Mouse (Mus musculus): ENCODE data around the gene Gmip. TPM values are rescaled to one million over a fixed set of nuclear protein-coding genes. Genes with fewer than 3 reads are reported as not detected.

The Gmip gene
- 9.5 and 10.9 TPM in 2 replicates for polyA plus RNA-seq (2014; fragmentation: Nextera tagmentation; extraction: Ambion mirVana)

DNA sequence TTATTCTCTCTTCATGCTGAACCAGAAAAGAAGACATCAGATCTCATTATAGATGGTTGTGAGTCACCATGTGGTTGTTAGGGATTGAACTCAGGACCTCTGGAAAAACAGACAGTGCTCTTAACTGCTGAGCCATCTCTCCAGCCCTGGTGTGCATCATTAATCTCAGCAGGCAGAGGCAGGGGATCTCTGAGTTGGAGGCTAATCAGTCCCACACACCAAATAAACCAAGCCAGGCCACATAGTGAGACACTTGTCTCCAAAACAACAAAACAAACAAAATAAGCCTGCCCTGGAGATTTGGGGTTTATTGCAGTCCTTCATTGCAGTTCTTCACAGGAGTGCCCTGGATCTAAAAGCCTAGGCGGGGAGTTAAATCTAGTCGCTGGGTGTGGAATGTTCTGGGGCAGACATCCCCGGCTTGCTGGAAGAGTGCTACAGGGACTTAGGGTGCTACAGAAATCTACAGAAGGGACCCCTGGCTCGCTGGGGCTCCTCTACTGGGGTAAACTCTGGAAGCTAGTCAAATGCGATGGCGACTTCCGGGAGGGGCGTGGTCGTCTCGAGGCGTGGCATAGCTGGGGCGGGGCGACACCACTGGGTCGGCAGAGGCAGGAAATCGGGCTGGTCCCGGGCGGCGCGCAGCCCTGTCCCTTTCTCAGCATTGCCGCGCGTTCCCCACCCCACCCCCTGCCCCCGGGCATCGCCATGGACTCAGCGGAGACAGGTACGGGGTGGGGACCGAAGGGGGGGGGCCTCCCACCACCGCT is at the start of gene Gmip:
Gene Gmip, plus strand, starts transcription at position 586 of the 770 bp plus-strand sequence.
- Histone ChIP-seq H3K4me1 (replicated peaks; ENCODE audit: control insufficient read depth, insufficient read depth, low read length) (peaks cover 6% of the 10 kb centered on the region), H3K4me2 (peak within 1 kb of the TSS; percentile 99), H3K27me3 (replicated peaks; ENCODE audit: control insufficient read depth, insufficient read depth, low read length) (no peaks in the 10 kb centered on the region), H3K9me3 (ENCODE audit: control insufficient read depth, low read length) (no peaks in the 10 kb centered on the region), H3K4me3 (ENCODE audit: low read depth, low read length) (peak within 1 kb of the TSS; percentile 72), H3K36me3 (ENCODE audit: control insufficient read depth, insufficient read depth, low read length) (peaks cover 42% of the 10 kb centered on the region), H3K9ac (ENCODE audit: low read depth, low read length) (peak within 1 kb of the TSS; percentile 70), H3K27ac (ENCODE audit: low read depth, low read length) (no peak within 1 kb of the TSS)
- 6% methylated on average over 28 of the region's 28 CpGs for WGBS
- ATAC-seq (replicated peaks; ENCODE audit: low FRiP score) (peak; percentile 81), DNase-seq (ENCODE audit: low spot score) (peak; percentile 90)

GRCm38 (mm10) chr8:69761814-69762445 is 46.5 kb upstream of the Gmip start:
- H3K4me3 ChIP-seq (ENCODE audit: low read depth, low read length), result no peak overlapping the region
- H3K36me3 ChIP-seq (ENCODE audit: control insufficient read depth, insufficient read depth, low read length), result peaks cover 37% of the 10 kb centered on the region
- no peak overlapping the region for H3K9ac ChIP-seq (ENCODE audit: low read depth, low read length)
- no peak for ATAC-seq (replicated peaks; ENCODE audit: low FRiP score)
- no peaks in the 10 kb centered on the region for H3K27me3 ChIP-seq (replicated peaks; ENCODE audit: control insufficient read depth, insufficient read depth, low read length)
- no peak overlapping the region for H3K4me2 ChIP-seq
- 94% methylated on average over 4 of the region's 4 CpGs for WGBS
- H3K4me1 ChIP-seq (replicated peaks; ENCODE audit: control insufficient read depth, insufficient read depth, low read length), result no peaks in the 10 kb centered on the region
- H3K9me3 ChIP-seq (ENCODE audit: control insufficient read depth, low read length), result peaks cover 7% of the 10 kb centered on the region
- no peak overlapping the region for H3K27ac ChIP-seq (ENCODE audit: low read depth, low read length)
- DNase-seq (ENCODE audit: low spot score), result no peak

DNA sequence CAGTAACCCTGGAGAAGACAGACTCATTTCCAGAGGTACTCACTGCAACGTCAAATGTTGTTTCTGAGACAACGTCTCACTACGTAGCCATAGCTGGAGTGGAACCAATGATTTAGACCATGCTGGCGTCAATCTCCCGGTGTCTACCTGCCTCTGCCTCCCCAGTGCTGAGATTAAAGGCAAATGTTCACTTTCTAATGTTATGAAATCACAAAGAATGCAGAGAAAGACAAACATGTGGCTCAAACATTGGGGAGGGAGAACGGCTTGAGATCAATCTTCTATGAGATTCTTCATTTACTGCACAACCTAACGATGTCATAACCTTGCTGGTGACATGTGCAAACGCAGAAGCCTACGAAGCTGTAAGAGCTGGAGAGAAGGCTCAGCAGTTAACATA is 37.3 kb upstream of the Gmip start:
- no peaks in the 10 kb centered on the region for H3K27me3 ChIP-seq (replicated peaks; ENCODE audit: control insufficient read depth, insufficient read depth, low read length)
- H3K4me2 ChIP-seq, result no peak overlapping the region
- H3K9ac ChIP-seq (ENCODE audit: low read depth, low read length), result no peak overlapping the region
- WGBS, result 85% methylated on average over 9 of the region's 9 CpGs
- peaks cover 8% of the 10 kb centered on the region for H3K4me1 ChIP-seq (replicated peaks; ENCODE audit: control insufficient read depth, insufficient read depth, low read length)
- H3K27ac ChIP-seq (ENCODE audit: low read depth, low read length), result no peak overlapping the region
- peaks cover 4% of the 10 kb centered on the region for H3K9me3 ChIP-seq (ENCODE audit: control insufficient read depth, low read length)
- peaks cover 37% of the 10 kb centered on the region for H3K36me3 ChIP-seq (ENCODE audit: control insufficient read depth, insufficient read depth, low read length)
- no peak overlapping the region for H3K4me3 ChIP-seq (ENCODE audit: low read depth, low read length)
- no peak for ATAC-seq (replicated peaks; ENCODE audit: low FRiP score)
- no peak for DNase-seq (ENCODE audit: low spot score)

DNA sequence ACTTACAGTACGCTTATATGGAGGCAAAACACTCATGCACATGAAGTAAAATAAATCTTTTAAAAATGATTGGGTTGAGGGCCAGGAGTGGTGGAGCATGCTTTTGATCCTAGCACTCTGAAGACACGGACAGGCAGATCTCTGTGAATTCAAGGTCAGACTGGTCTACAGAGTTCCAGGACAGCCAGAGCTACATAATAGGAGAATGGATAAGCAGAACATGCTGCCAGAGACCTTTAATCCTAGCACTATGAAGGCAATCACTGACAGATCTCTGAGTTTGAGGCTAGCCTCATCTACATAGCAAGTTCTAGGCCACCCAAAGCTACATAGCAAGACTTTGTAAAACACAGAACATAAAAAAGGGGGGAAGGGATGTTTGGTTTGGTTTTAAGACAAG is 36.4 kb upstream of the Gmip start:
- no peaks in the 10 kb centered on the region for H3K27me3 ChIP-seq (replicated peaks; ENCODE audit: control insufficient read depth, insufficient read depth, low read length)
- no peak overlapping the region for H3K9ac ChIP-seq (ENCODE audit: low read depth, low read length)
- WGBS, result 83% methylated on average over 2 of the region's 2 CpGs
- H3K4me2 ChIP-seq, result no peak overlapping the region; the same call in 1 of the 2 replicates
- peaks cover 8% of the 10 kb centered on the region for H3K4me1 ChIP-seq (replicated peaks; ENCODE audit: control insufficient read depth, insufficient read depth, low read length)
- DNase-seq (ENCODE audit: low spot score) (no peak), ATAC-seq (replicated peaks; ENCODE audit: low FRiP score) (no peak)
- H3K27ac ChIP-seq (ENCODE audit: low read depth, low read length), result no peak overlapping the region
- H3K4me3 ChIP-seq (ENCODE audit: low read depth, low read length), result no peak overlapping the region
- H3K9me3 ChIP-seq (ENCODE audit: control insufficient read depth, low read length), result no peaks in the 10 kb centered on the region
- peaks cover 29% of the 10 kb centered on the region for H3K36me3 ChIP-seq (ENCODE audit: control insufficient read depth, insufficient read depth, low read length)

GRCm38 (mm10) chr8:69774503-69775148 is 33.9 kb upstream of the Gmip start, which contains the start of gene Gm20422:
Gene Gm20422, minus strand, starts transcription at chr8:69774886.
- H3K9ac ChIP-seq (ENCODE audit: low read depth, low read length), result peak within 1 kb of the TSS; percentile 97
- H3K27ac ChIP-seq (ENCODE audit: low read depth, low read length), result peak within 1 kb of the TSS; percentile 99
- H3K4me3 ChIP-seq (ENCODE audit: low read depth, low read length), result peak within 1 kb of the TSS; percentile 69
- H3K36me3 ChIP-seq (ENCODE audit: control insufficient read depth, insufficient read depth, low read length), result peaks cover 4% of the 10 kb centered on the region
- H3K9me3 ChIP-seq (ENCODE audit: control insufficient read depth, low read length), result no peaks in the 10 kb centered on the region
- no peaks in the 10 kb centered on the region for H3K27me3 ChIP-seq (replicated peaks; ENCODE audit: control insufficient read depth, insufficient read depth, low read length)
- ATAC-seq (replicated peaks; ENCODE audit: low FRiP score), result peak; percentile 99
- H3K4me1 ChIP-seq (replicated peaks; ENCODE audit: control insufficient read depth, insufficient read depth, low read length), result peaks cover 8% of the 10 kb centered on the region
- peak within 1 kb of the TSS; percentile 91 for H3K4me2 ChIP-seq
- DNase-seq (ENCODE audit: low spot score), result peak; percentile 93
- under 1% methylated on average over 41 of the region's 41 CpGs for WGBS

- DNase-seq (ENCODE audit: low spot score) (no peak), ATAC-seq (replicated peaks; ENCODE audit: low FRiP score) (no peak)
- 50% methylated on average over 2 of the region's 2 CpGs for WGBS
Observed at GRCm38 (mm10) chr8:69775149-69775534, 33.3 kb upstream of the Gmip start.

DNA sequence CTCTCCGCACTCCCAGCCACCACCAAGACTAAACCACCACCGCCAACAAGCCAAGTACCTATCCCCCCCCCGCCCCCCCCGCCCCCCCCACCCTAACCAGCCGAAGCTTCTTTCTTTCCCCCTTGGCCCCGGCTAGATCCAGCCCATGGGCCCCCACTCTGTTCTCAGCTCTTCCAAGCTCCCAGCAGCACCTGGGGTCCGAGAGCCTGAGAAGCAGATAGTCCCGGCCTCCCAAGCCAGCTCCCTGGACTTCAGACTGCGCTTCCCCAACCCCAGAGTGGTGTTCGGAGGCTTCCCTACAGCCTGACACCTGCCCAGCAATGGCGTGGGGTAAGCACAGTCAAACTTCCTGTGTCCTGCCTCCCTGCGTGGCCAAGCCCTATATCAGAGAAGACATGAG is 31.4 kb upstream of the Gmip start:
- Histone ChIP-seq H3K36me3 (ENCODE audit: control insufficient read depth, insufficient read depth, low read length) (no peaks in the 10 kb centered on the region), H3K27me3 (replicated peaks; ENCODE audit: control insufficient read depth, insufficient read depth, low read length) (no peaks in the 10 kb centered on the region), H3K27ac (ENCODE audit: low read depth, low read length) (no peak overlapping the region), H3K4me2 (no peak overlapping the region), H3K4me1 (replicated peaks; ENCODE audit: control insufficient read depth, insufficient read depth, low read length) (peaks cover 8% of the 10 kb centered on the region), H3K9ac (ENCODE audit: low read depth, low read length) (no peak overlapping the region), H3K9me3 (ENCODE audit: control insufficient read depth, low read length) (no peaks in the 10 kb centered on the region), H3K4me3 (ENCODE audit: low read depth, low read length) (no peak overlapping the region)
- 67% methylated on average over 11 of the region's 12 CpGs for WGBS
- no peak for DNase-seq (ENCODE audit: low spot score)
- ATAC-seq (replicated peaks; ENCODE audit: low FRiP score), result no peak

More at GRCm38 (mm10) chr8:69775149-69775534, 33.3 kb upstream of the Gmip start:
- Histone ChIP-seq H3K4me1 (replicated peaks; ENCODE audit: control insufficient read depth, insufficient read depth, low read length) (peaks cover 8% of the 10 kb centered on the region), H3K9ac (ENCODE audit: low read depth, low read length) (peak overlapping the region; percentile 97; the same call in 1 of the 2 replicates), H3K4me3 (ENCODE audit: low read depth, low read length) (peak overlapping the region; percentile 69), H3K27me3 (replicated peaks; ENCODE audit: control insufficient read depth, insufficient read depth, low read length) (no peaks in the 10 kb centered on the region), H3K27ac (ENCODE audit: low read depth, low read length) (peak overlapping the region; percentile 99; the same call in 1 of the 2 replicates), H3K4me2 (peak overlapping the region; percentile 63), H3K9me3 (ENCODE audit: control insufficient read depth, low read length) (no peaks in the 10 kb centered on the region), H3K36me3 (ENCODE audit: control insufficient read depth, insufficient read depth, low read length) (peaks cover 2% of the 10 kb centered on the region)

DNA sequence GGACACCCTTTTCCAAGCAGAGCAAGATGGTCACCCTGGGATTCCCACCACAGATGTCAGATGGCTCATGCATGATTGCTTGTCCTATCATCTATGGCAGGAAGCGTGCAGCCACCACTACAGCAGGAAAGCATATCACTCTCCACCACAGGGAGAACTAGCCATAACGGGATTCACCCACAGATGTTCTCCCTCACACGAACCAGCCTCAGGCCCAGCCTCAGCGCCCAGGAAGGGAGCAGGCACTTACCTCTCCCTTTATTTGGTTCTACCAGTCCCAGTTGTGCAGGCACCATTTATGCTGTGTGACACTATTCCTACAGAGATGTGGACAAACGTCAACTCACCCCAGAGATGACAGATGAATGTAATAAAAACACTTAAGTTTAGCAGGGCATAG is 19.4 kb upstream of the Gmip start:
- Histone ChIP-seq H3K4me1 (replicated peaks; ENCODE audit: control insufficient read depth, insufficient read depth, low read length) (peaks cover 22% of the 10 kb centered on the region), H3K9me3 (ENCODE audit: control insufficient read depth, low read length) (no peaks in the 10 kb centered on the region), H3K27ac (ENCODE audit: low read depth, low read length) (no peak overlapping the region), H3K4me2 (peak overlapping the region; percentile 33), H3K4me3 (ENCODE audit: low read depth, low read length) (no peak overlapping the region), H3K9ac (ENCODE audit: low read depth, low read length) (no peak overlapping the region), H3K36me3 (ENCODE audit: control insufficient read depth, insufficient read depth, low read length) (peaks cover 5% of the 10 kb centered on the region; the same call in 1 of the 2 replicates), H3K27me3 (replicated peaks; ENCODE audit: control insufficient read depth, insufficient read depth, low read length) (no peaks in the 10 kb centered on the region)
- peak; percentile 37; the same call in 1 of the 2 replicates for ATAC-seq (replicated peaks; ENCODE audit: low FRiP score)
- no peak for DNase-seq (ENCODE audit: low spot score)
- 56% methylated on average over 5 of the region's 5 CpGs for WGBS

Measured in liver, embryonic 11.5 days (tissue).